Mouse (Mus musculus) monocyte, adult 5-6 weeks (primary cell): Measurements from ENCODE around the gene Ikzf3. TPM values are rescaled to one million over a fixed set of nuclear protein-coding genes. Genes with fewer than 3 reads are reported as not detected.
A peak's percentile ranks its signal among the peaks of the same experiment; 100 is the strongest.

Source experiments
- ATAC-seq: fragments of 153-309, 156-312 bp; replicated peaks from 2 replicates; pipeline ENCODE4 v1.8.0; 2017; ENCODE audit warnings: mild to moderate bottlenecking; ENCODE audit not compliant: low TSS enrichment, insufficient number of reproducible peaks, severe bottlenecking, poor library complexity, low FRiP score
- total RNA-seq: library from RNA; stranded (forward); fragments of 200-1000, 200-491, 200-594 nt; gene quantifications from 3 replicates; pipeline ENCODE4 v1.2.3, GENCODE M21; 2017

The Ikzf3 gene
- total RNA-seq, result 82.2 to 248 TPM (median 102 TPM) in 3 replicates

GRCm38 (mm10) chr11:98545711-98546231, at the start of gene Ikzf3:
Ikzf3 (minus strand) TSS chr11:98546031.
- peak; percentile 83 for ATAC-seq

- ATAC-seq, result no peak
These were observed 49.6 kb upstream of the Ikzf3 start for GRCm38 (mm10) chr11:98595473-98595872.

GRCm38 (mm10) chr11:98595021-98595420, 49.2 kb upstream of the Ikzf3 start:
- ATAC-seq, result no peak

DNA sequence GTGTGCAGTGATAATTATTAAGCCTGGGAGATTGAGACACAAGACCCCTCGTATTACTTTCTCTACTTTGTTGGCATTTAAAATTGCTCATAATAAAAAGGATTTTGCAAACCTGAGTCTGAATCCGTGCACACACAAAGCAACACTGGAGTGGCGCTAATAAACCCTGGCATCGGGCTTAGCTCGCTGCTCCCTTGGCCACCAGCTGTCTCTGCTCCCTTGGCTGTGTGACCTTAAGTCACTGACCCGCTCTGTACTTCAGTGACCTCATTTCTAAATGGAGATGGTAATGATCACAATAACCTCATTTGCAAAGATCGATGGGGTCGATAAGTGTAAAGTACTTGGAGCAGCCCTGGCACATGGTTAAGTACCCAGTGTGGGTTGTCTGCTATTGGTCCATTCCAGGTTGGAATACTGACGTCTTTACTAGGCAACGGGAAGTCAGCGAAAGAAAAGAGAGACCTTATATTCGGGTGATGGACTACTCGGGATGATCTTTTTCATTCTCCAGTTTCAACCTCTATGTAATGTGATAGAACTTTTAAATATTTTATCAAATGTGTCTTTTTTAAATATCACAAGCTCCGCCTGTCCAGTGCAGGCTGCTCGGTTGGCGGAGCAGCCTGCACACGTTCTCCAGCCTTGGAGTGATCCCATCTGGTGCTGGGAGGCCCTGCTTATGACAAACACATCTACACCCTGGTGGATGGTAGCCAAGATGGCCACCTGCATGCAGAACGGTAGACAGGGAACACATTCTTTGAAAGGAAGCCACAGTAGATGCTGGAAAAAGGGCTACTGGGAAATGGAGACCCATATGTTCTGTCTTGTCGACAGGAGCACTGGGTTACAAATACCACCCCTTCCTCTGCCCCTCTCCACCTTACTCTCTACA, 45.0 kb upstream of the Ikzf3 start:
- no peak for ATAC-seq

- ATAC-seq, result no peak
These were observed 43.5 kb upstream of the Ikzf3 start for GRCm38 (mm10) chr11:98589306-98589705.

DNA sequence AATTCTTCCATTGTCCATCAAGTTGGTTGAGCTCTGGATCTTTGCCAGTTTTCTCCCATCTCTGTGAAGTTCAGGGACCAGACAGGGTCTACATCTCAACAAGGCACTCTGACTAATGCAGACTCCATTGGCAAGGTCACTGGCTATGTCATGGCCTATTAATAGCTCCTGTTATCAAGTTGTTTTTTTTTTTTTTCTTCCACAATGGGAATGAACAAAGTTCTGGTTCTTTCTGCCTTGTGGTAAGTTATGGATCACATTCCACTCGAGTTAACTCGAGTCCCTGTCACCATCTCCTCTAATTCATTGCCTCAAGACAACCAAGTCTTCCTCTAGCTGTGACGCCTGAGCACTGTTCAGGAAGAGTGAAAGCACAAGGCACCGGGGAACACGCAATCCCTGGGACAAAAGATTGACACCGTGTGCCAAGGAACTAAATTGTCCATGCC, 43.0 kb upstream of the Ikzf3 start:
- ATAC-seq, result no peak

- ATAC-seq, result peak; percentile 55; the same call in 1 of the 2 replicates
These were observed 42.1 kb upstream of the Ikzf3 start for GRCm38 (mm10) chr11:98587684-98588546.

GRCm38 (mm10) chr11:98586892-98587563, 41.2 kb upstream of the Ikzf3 start, which contains the start of gene Ormdl3:
Ormdl3 (minus strand) TSS chr11:98587368.
- peak; percentile 94 for ATAC-seq

DNA sequence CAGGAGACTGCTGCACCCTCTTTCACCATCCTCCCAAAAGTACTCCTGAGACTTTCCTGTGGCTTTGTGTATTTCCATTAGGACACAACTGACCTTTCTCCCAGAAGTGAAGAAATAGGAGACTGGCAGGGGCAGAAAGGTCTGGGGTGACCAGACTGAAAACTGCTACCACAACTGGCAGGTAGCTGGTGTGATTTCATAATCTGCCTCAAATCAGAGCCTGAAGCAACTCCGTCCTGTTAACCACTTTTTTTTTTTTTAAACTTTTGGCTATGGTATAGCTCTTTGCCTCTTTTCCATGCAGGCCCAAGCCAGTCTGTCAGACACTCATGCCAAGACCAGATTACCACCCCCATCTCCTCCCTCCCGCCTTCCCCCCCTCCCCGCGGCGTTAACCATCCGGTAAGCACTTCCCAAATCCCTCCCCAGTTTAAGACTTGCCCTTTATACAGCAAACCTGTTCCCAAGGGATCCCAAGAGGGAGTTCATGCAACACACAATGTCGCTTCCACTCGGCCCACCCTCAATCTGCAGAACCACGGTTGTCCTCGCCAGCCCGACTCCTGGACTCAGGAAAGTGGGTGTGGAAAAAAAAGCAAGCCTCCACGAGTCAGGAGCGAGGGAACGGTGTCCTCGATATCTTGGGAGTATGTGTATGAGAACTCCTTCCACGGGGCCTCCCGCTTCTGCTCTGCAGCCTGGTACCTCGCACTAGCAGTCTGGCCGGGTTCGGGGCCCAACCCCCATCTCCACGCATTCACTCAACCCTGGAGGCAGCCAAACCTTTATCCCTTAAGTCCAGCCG, 40.5 kb upstream of the Ikzf3 start:
- ATAC-seq, result no peak

- ATAC-seq, result no peak
These were observed 38.9 kb upstream of the Ikzf3 start for GRCm38 (mm10) chr11:98584629-98585177.

GRCm38 (mm10) chr11:98584146-98584545, 38.3 kb upstream of the Ikzf3 start:
- no peak for ATAC-seq

- ATAC-seq, result no peak
These were observed 37.7 kb upstream of the Ikzf3 start for GRCm38 (mm10) chr11:98583571-98583970.

DNA sequence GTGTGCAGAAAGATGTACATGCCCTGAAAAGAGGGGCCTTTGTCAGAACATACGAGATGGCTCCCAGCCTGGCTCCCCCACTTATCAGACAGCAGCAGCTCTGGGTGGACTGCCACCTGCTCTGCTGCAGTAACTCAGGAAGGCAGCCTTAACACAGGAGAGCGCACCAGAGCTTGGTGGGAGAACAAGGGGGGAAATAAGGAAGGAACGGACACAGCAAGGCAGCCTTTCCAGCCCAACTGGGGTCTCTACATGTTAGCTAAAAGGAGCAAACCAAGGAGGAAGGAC, 37.4 kb upstream of the Ikzf3 start:
- no peak for ATAC-seq

GRCm38 (mm10) chr11:98582551-98583264, 36.9 kb upstream of the Ikzf3 start:
- ATAC-seq, result no peak

GRCm38 (mm10) chr11:98582030-98582388, 36.2 kb upstream of the Ikzf3 start:
- ATAC-seq, result no peak

- ATAC-seq, result no peak
These were observed 35.6 kb upstream of the Ikzf3 start for GRCm38 (mm10) chr11:98581286-98582029.
